Mouse (Mus musculus): ENCODE measurements around the gene Exoc3l.

Gene Exoc3l

DNA sequence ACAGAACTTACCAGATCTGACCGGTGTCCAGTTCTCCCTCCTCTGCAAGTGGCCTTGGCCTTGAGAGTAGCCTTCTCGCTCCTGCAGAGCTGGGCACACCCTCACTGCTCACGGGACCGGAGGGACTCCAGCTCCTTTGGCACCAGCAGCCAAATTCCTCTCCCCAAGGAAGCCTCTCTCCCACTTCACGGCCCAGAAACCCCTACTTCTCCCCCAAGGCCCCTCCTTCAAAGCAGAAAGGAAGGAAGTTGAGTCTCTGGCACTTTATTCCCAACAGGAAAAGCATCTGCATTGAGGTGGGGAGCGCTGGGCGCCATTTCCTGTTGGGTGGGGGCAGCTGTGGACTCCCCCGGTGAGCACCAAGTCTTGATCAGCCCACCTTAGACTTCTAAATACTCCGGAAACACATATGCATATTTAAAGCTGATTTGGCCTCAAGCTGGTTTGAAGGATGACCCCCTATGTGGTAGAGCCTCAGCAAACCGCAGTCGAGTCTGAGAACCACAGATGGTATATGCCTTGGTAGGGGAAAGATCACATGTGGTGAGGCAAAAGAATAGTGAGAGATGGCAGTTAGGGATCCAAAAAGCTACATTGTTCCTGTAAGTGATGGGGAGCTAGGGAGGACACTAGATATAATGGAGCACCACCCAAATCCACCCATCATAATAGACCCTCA lies at the start of gene Exoc3l:
Exoc3l (minus strand) TSS at position 207 of the 679 bp plus-strand sequence.
- no peak for DNase-seq (ENCODE audit: low read depth, low spot score)

DNA sequence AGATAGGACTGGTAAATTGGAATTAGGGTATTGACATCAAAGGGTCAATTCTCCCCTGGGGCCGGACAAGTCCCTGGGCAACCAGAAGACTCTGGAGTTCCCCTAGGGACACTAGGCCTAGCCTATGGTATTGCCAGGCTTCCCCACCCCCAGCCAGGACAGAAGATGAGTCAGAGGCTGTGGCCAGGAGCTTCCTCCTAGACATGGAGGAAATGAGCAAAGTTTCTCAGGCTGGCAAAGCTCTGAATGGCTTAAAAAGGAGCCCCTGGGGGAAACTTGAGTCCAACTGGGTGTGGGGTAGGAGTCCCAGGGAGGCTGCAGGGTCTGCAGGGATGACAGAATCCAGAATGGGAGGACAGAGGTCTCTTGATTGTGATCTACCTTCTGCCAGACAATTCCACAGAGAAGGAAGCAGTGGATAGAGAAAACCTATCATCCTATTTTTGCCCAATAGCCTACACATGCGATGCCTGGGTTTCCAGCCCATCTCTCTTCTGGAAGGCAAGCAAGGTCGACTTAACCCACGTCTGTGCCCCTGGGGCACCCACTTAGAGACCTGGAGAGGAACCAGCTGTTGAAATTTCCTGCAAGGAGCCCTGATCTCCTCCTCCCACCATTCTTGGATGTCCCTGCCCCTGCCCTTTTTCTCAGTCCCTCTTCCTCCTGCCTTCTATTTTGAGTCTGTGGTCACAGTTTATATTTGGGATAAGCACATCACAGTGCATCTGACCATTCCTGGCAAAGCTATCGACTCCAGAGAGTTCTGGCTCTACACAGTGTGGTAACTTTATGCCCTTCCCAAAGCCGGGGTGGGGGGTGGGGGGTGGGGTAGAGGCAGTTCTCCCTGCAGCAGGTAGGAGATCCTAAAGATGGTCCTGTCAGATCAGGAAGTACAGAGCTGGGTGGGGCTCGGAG lies 49.4 kb upstream of the Exoc3l start:
- peak; percentile 47 for DNase-seq (ENCODE audit: low read depth, low spot score)

DNA sequence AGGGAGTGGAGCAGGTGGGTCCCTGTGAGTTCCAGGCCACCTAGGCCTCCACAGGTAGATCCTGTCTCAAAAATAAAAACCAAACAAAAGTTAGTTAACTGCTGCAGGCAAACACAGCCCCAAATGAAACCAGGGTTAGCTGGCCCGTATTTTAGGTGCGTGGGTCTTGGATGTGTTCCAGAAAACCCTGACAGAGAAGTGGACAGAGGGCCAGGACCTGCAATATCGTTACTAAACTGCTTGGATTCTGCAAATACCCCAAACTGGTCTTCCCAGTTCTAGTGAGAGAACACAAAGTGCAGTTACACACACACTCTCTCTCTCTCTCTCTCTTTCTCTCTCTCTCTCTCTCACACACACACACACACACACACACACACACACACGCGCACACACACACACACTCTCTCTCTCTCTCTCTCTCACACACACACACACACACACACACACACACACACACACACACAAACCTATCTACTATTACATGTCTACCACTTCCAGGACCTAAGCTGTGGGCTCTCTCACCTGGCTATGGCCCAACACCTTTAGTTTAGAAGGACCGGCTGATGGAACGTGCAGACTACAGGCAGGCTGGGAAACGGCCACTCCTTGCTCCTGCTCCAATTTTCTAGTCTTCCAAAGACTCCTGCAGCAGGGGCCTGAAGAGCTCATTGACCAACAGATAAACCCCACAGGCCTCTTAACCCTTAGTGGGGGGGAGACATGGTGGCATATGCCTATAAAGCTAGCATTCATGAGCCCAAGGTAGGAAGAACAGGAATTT lies 48.1 kb upstream of the Exoc3l start:
- DNase-seq (ENCODE audit: low read depth, low spot score): no peak

DNA sequence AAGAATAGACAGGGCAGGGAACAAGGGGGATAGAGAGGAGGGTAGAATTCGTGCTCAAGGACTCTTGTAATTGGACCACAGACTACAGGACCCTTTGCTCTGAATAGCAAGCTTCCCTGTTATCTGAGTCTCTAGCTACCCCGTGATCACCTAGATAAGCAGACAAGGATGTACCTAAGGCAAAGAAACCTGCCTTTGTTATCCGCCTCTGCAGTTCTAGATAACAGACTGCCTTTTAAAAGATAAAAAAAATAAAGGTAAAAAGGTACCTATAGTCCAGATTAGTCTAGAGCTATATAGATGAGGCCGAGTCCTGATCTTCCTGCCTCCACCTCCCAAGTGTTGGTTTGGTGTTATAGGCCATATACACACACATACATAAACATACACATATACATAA lies 46.9 kb upstream of the Exoc3l start:
- no peak for DNase-seq (ENCODE audit: low read depth, low spot score)

DNA sequence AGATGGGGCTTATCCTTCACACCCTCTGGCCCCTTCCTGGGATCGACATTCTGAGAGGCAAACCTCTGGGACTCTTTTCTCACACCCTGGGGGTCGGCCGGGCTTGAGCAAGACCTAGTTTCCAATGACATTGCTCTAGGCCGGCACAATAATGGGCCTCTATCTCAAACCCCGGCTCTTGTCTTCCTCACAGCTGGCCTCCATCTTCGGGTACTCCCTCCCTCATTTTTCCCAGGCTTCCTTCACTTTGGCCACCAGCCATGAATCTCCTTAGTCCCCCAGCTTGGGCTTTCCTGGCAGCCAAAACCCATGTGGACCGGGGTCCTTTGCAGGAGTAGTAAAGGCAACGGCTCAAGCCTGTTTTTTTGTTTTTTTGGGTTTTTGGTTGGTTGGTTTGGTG lies 45.5 kb upstream of the Exoc3l start:
- DNase-seq (ENCODE audit: low read depth, low spot score): no peak

DNA sequence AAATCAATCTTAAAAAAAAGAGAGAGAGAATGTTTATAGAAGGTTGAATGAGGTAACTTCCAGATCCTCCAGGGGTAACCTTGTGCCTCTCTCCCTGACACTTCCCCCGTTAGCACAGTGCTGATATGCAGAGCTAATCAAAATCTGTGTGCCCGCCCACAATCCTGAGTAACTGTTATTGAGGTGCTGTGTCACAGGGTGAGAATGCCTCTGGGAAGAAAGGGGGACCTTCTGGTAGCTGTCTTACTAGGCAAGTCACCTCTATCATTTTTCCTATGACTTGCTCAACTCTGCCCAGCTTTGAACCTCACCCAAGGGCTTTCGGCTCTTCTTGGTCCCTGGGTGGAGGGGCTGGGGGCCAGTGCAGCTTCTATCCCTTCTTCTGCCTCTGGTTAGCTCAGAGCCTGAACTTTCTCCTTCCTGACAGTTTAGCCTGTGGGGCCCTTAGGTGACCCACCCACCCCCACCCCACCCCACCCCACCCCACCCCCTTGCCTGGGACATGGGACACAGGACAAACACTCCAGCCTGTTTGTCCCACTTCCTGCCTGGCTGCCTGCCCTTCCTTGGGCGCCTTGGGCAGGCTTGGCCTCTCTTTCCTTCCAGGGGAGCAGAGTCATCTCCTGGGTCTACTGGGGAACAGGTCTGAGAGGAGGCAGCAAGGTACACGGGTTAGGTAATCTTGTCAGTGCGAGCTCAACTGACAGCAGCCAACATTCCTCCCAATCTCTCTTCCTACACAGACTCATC lies 44.2 kb upstream of the Exoc3l start:
- DNase-seq (ENCODE audit: low read depth, low spot score): peak; percentile 38

DNA sequence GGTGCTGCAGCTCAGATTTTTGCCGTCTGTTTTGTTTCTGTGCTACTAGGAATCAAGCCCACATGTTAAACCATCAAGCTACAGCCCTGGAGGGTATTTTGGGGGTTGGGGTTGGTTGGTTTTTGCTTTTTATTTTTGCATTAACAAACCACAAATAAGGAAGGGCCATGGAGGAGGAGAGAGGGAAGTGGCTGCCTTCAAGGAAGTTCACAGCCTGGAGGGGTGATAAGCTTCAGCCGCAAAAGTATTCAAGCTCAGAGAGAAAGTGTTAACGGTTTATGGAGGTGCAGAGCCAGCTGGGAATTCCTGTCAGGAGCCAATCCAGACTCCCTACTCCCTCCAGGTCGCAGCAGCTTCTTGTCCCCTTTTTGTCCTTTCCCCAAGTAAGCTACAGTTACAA lies 43.1 kb upstream of the Exoc3l start:
- no peak for DNase-seq (ENCODE audit: low read depth, low spot score)

DNA sequence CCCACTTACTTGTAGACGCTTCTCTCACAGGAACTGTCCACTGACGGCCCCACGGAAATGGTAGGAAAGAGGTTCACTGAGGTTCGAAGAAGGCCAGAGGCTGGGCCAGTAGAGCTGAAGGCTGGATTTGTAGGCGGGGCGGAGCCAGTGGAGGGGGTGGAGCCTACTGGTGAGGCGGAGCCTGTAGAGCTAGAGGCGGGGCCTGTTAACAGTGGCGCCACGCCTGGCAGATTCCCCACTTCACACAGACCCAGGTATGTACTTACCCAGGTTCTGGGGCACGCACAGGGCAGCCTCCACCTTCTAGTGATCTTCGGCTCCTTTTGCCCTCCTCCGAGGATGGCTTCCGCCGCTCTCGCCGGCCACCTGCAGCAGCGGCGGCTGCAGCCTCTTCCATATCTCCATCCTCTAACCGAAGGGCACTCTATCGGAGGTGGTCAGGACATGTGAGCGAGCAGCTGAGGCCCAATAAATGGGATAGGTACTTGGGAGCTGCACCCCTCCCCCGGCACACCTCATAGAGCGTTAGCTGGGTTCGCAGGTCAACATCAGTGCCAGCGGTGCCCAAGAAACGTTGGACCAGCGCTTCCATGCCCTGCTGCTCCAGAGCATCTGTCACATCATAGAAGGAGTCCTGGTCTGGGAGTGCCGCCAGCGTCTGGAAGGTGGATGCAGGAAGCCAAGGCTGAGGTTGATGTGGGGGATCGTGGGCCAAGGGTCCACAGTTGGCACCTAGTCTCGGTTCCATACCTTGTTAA lies 40.7 kb upstream of the Exoc3l start:
- peak; percentile 29 for DNase-seq (ENCODE audit: low read depth, low spot score)

DNA sequence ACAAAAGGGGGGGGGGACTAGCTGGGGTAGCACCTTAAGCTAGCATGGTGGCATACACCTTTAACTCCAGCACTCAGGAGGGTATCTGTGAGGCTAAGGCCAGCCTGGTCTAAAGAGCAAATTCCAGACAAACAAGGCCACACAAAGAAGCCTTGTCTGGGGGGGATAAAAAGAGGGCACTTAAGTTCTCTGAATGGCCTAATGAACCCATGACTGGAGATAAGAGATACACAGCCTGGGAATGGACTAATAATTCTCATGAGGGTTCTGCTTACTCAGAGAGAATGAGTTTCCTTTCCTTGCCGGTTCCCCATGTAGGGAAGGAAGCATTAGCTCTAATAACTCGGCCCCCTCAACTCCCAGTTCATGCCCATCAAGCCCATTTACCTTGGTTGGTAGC lies 36.6 kb upstream of the Exoc3l start:
- DNase-seq (ENCODE audit: low read depth, low spot score): no peak

DNA sequence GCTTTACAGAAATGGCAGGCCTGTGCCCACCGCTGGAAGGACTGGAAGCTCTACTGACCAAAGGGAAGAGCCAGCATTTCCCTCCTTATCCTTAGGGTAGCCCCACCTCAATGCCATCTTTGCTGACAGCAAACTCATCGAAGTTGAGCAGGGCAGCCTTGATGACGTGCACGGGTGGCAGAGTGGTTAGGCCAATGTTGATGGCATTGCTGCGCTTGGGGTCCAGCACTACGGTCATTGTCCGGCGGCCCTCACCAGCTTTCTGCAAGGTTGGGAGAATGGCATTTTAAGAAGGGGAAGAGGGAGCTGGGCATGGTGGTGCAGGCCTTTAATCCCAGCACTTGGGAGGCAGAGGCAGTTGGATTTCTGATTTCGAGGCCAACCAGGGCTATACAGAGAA lies 36.0 kb upstream of the Exoc3l start:
- DNase-seq (ENCODE audit: low read depth, low spot score): no peak

DNA sequence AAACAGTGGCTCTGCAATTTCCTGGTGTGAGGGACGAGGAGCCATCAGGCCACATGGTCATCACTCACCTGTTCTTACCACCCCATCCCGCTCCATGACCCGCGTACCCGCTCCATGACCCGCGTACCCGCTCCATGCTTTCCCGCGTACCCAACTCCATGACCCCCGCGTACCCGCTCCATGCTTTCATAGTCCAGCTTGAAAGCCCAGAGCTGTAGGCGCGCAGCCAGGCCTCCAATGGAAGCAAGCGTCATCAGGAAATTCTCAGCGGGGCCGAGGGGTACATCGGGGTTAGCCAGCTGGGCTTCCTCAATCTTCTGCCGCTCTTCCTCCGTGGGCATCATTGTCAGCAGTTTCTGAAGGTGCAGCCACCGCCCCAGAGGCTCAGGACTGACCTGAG lies 35.6 kb upstream of the Exoc3l start:
- no peak for DNase-seq (ENCODE audit: low read depth, low spot score)

DNA sequence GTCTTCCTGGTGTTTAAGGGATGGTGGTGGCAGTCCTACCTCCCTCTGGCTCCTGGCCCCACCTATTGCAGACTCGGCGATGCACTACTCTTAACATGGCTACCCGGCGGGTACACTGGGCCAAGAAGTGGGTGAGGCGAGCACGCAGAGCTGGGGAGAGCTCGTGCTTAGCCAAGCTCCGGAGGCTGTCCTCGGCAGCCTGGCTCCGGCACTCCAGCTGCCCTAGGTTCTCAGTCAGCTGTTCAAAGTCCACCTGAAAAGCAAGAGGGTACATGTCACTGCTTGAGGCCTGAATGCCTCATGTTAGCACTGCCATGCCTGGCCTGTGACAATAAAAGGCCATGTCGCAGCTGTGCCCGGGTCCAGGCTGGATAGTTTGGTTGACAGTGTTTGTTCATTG lies 34.4 kb upstream of the Exoc3l start:
- DNase-seq (ENCODE audit: low read depth, low spot score): no peak

DNA sequence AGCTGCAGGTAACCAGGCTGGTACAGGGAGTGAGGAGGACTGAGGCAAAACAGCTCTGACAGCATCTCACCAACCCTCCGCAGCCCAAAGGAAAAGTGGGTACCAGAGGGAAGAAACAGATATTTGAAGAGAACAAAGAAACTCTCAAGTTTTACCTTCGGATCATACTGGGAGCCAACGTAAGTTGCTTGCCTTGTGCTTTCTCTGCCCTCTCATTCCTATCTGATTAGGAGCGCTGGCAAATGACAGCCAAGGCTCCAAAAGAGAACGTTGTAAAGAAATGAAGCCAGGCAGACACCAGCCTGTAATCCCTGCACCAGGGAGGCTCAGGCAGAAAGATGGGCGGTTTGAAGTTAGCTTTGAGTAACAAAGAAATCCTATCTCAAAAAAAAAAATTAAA lies 31.1 kb upstream of the Exoc3l start:
- DNase-seq (ENCODE audit: low read depth, low spot score): no peak

DNA sequence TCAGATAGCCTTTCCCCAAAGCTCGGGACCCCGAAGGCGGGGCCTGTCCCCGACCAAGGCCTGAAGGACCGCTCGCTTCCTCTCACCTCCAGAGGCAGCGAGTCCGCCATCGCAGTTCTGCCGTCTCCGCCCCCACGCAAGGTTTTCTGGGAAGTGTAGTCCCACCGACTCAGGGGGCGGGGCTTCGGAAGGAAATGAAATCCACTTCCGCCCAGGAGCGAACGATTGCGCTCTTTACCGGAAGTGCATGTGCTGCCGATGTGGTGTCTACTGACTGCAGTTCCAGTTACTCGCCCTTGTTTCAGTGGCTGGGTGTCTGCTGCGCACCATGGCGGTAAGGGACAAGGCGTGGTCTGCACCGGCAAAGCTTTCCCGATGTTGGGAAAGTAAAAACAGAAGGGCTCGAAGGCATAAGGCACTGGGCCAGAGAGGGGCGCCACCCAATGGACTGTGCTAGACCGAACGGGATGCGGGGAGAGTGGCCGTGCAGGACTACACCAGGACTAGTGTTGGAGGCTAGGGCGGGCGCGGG lies 30.3 kb upstream of the Exoc3l start, which contains the start of the genes Lrrc29 and Tmem208:
Lrrc29 (minus strand) TSS at position 138 of the 532 bp plus-strand sequence.
Tmem208 (plus strand) TSS at position 214 of the 532 bp plus-strand sequence.
- DNase-seq (ENCODE audit: low read depth, low spot score): peak; percentile 98

DNA sequence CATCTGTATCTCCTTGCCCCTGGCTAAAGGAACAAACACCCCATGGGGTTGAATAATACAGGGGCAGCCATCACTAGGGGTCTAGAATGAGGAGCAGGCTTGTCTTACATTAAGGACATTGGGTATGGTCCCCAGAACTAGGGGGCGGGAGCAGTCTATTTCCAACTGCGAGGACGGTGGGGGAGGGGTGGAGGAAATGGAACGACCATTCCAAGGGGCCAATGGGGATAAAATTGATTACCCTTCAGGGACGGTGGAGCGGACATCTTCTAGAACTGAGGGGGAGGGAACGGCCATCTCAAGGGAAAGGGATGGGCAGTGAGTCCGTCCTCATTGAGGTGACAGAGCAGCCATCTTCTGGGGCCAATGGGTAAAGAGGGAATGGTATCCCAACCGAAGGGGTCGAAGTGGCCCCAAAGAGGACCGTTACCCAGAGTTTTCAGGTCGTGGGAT lies 29.8 kb upstream of the Exoc3l start:
- no peak for DNase-seq (ENCODE audit: low read depth, low spot score)

DNA sequence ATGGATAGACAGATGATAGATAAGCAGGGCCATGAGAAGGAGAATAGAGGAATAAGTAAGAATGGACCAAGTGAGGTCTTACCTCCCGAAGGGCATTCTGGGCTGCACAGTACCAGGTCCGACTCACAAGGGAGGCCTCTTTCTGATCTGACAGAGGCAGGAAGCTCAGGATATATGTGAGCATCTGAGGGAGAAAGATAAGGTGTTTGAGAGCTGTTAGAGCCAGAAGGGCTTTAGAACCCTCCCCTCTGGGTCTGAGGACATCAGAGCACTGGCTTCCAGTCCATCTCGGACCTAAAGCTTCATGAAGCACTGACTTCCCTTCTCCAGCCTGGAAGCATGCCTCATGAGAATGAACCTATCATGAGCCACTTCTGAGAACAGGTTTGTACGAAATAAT lies 27.3 kb upstream of the Exoc3l start:
- DNase-seq (ENCODE audit: low read depth, low spot score): no peak

DNA sequence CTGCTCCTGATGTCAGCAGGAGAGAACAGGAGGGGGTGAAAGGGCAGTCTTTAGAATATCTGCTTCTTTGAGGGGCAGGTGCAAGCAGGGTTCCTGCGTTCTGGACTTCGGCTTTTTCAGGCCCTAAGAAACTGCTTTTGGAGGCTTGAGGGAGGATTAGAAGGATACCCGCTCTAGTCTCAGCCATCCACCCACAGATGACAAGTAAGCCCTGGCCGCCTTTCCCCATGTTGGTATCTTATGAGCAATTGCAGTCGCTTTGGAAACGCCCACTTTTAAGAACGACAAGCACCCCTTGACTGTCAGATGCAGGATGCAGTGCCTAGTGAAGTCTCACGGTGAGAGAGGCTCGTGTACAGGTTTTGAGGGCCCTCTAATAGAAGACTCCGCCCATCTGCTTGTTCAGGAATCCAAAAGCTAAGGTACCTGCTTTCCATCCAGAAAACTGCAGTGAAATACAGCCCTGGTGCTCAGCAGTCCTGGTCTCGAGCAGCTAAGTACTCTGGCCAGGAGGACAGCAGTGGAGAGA lies 22.8 kb upstream of the Exoc3l start:
- DNase-seq (ENCODE audit: low read depth, low spot score): peak; percentile 51

DNA sequence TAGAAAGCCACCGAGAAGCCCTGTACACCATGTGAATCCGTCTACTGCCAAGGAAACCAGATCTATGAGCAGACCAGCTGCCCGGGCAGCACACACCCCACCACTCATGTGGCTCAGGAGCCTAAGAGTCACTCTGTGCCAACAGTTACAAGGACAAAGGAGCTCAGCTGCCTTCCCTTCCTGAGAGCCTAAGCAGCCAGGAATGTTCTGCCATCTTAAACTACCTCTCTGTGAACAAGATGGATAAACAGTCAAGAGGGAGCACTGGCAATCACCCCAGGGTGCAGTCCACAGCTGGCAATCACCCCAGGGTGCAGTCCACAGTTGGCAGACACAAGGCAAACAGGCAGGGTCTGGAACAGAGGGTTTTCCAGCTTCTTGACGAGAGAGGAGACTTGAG lies 22.0 kb upstream of the Exoc3l start:
- DNase-seq (ENCODE audit: low read depth, low spot score): no peak

DNA sequence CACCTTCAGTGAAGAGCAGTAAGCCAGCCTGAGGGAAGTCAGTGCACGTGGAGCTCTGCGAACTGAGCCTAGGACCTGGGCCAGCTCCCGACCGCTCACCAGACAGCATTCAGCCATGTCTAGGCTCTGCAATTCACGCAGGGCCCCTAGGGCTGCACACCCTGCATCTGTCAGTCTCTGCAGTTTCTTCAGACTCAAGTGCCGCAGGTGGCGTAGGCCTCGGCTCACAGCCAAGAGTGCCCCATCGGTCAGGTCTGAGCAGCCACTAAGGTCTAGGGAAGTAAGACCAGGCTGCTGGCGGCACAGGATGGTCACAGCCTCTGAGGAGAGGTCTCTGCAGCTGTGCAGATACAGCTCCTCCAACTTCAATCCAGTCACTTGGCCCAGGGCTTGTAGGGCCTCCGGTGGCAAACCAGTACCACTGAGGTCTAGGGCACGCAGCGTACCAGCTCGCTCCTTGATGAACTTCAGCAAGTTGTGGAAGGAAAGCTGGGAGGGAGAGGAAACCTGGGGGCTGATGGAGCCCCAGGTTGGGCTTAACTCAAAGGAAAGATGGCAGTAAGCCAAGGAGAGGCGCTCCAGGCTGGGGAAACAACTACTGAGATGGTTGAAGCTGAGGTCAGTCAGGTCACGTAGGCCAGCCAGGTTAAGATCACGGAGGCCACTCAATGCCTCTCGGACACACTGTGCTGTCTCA lies 19.3 kb upstream of the Exoc3l start:
- DNase-seq (ENCODE audit: low read depth, low spot score): no peak
